Mouse (Mus musculus) liver, embryonic 14.5 days (tissue): ENCODE results near the gene Rbm19.

Source experiments
- CTCF ChIP-seq: IDR thresholded peaks from 2 replicates; pipeline ENCODE4 v1.5.1; 2016; ENCODE audit warnings: antibody characterized with exemption, low read depth, control low read depth
- EP300 ChIP-seq: IDR thresholded peaks from 2 replicates; pipeline ENCODE4 v1.6.1; 2016; ENCODE audit warnings: antibody characterized with exemption, low read depth

DNA sequence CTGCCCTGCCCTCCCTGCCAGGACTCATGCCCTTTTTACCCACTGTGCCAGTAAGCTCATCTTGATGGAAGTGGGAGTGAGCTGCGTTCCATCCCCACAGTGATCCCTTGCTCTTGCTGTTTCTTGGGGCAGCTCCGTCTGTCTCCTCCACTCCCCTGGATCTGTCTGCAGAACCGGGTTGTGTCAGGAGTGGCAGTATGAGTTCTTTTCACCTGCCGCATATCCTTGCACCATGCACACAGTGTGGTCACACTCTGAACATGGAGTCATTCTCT, 60.7 kb downstream of the Rbm19 start:
- TF ChIP-seq CTCF (no peak), EP300 (no peak)
